Mouse (Mus musculus) spleen, embryonic (tissue): ENCODE results near the gene Rom1.
"Not testable (repeated sequence)": the region's sequence is repeated elsewhere in the genome, so short reads cannot be mapped to it uniquely, and the experiment has no call there.

Experiments
- CTCF ChIA-PET: fragments of 350-600 bp; sonication (Branson Sonifier 250); formaldehyde crosslinking; loops from one replicate; lab custom pipeline; 2022; lab: Charles Lee

The Rom1 gene

DNA sequence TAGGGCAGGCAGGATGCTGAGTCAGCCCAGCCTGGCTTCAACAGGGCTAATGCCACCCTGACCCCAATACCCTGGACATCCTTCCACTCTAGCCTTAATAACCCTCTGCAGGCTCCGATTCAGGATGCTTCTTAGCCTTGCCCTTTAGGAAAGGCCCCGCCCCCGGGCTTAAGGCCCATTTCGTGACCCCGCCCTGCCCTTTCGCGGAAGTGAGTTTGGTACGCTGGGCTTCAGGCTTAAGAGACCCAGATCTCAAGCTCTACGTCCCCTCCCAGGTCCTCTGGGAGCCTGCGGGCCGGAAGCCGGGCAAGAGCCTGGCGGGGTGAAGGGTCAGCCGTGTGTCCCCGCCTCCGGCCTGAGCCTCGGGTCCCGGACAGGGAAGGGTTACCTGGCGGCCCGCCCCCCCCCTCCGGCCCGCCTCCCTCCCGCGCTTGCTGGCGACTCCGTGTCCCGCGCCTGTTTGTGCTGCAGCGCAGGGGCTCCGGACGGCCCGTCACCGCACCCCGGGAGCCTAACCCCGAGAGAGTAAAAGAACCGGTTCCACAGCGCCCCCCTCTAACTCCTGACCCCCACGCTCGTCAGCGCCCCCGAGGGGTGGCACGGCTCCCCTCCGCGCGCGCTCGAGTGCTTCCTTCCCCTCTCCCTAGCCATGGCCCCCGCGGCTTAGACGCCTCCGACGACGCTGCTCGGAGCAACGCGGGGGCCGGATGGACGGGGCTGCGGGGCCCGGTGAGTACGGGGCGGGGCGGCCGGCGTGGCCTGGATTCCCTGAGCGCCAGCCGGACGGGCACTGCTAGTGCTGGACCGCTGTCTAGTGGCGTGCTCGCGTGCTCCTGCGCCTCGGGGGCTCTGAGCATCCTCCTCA lies at the start of gene Rom1, which contains the start of gene Eml3:
Gene Rom1 (minus strand): TSS at position 133 of the 865 bp plus-strand sequence.
Gene Eml3 (plus strand): TSS at position 329 of the 865 bp plus-strand sequence.
- CTCF ChIA-PET, result interaction anchor here (0.8 to 1.0 kb wide), 3 partner anchors 9 to 35 kb away, joined by 3 to 5 read pairs (median 3); partner anchors contain the start of gene B3gat3

GRCm38 (mm10) chr19:8976535-8976934 lies 47.4 kb upstream of the Rom1 start:
- CTCF ChIA-PET, result interaction anchor here (0.7 to 1.6 kb wide), 5 partner anchors 16 to 252 kb away, joined by 3 to 6 read pairs (median 6); no protein-coding TSS in a partner anchor

- CTCF ChIA-PET, result interaction anchor here (0.7 to 1.6 kb wide), 3 partner anchors 134 to 262 kb away, joined by 3 to 5 read pairs (median 3); no protein-coding TSS in a partner anchor
Observed at GRCm38 (mm10) chr19:8975491-8975890, 46.3 kb upstream of the Rom1 start.

- CTCF ChIA-PET, result no interaction called here
Observed at GRCm38 (mm10) chr19:8974638-8975037, 45.5 kb upstream of the Rom1 start.

DNA sequence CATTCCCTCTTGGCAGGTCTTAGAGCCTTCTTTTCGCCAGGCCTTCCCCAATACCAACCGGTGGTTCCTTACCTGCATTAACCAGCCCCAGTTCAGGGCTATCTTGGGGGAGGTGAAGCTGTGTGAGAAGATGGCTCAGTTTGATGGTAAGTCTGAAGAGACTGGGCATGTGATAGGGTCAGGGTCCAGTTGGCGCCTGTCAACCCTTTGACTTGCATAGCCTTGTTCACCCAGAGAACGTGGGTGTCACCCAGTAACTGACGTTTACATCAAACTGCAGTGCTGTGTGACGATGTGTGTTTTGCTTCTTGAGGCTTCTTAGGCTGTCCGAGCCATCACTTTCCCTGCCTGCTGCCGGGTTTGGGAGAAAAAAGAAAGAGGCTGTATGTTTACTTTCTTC lies 43.3 kb upstream of the Rom1 start:
- CTCF ChIA-PET, result not testable (repeated sequence)

- CTCF ChIA-PET, result no interaction called here
Observed at GRCm38 (mm10) chr19:8967893-8968292, 38.7 kb upstream of the Rom1 start.

DNA sequence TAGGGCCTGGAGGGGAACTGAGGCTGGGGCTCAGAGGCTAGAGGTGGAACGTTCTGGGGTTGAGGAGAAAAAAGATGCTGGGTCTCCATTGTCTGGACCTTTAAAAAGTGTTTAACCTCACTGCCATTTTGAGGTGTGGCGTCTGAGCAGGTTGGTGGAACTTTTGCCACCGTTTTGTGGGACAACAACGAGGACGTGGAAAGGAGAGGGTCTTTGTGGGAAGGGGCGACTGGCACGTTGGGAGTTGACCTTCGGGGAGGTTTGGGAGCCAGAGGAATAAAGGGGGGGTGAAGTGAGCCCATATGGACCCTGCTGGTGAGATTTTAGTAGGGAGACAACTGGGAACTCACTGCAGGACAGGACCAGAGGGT lies 38.2 kb upstream of the Rom1 start:
- CTCF ChIA-PET, result interaction anchor here (1.4 kb wide), 1 partner anchor 14 kb away, joined by 6 read pairs; the partner anchor contains the start of gene Tut1

DNA sequence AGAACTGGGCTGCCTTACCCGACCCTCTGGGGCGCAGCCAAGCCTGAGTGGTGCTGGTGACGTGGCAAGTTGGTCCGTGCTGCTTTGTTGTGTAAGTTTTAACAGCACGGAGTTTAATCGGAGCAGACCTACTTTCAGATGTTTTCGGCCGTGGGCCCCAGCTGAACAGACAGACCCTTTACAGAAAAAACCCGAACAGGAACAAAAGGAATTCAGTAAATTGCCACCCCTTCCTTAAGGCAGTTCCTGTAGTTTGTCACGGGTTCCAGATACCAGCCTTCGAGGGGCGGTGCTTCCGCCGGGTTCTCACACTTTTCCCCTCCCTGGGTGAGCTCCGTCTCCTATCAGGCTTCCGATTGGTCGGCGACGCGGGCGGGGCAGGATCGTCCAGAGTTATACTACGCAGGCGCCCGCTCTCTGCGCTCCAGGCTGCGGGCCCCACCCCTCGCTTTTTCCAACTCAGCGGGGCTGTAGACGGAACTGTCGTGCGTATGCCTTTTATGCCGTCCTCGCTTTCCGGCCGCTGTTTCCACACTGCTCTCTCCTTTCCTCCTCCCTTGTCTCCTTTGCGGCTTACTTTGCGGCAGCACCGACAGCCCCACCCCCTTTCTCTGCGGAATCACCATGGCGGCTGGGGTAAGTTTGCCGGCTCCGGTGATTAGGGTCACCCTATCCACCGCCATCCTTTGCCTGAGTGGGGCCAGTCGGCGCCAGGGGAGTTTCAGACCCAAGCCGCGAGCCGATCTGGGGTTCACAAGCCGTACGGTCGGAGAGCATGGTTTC lies 37.6 kb upstream of the Rom1 start, which contains the start of gene Eef1g:
Gene Eef1g (plus strand): TSS at position 452 of the 783 bp plus-strand sequence.
- CTCF ChIA-PET, result interaction anchor here (0.7 to 1.4 kb wide), 2 partner anchors 13 to 238 kb away, joined by 5 to 6 read pairs; partner anchors contain the start of gene Tut1

GRCm38 (mm10) chr19:8966198-8966589 lies 37.0 kb upstream of the Rom1 start:
- CTCF ChIA-PET, result interaction anchor here (0.7 to 1.4 kb wide), 2 partner anchors 13 to 238 kb away, joined by 5 to 6 read pairs; partner anchors contain the start of gene Tut1

- CTCF ChIA-PET, result interaction anchor here (0.7 to 1.4 kb wide), 2 partner anchors 12 to 237 kb away, joined by 5 to 6 read pairs; partner anchors contain the start of gene Tut1
Observed at GRCm38 (mm10) chr19:8965771-8966170, 36.6 kb upstream of the Rom1 start.

DNA sequence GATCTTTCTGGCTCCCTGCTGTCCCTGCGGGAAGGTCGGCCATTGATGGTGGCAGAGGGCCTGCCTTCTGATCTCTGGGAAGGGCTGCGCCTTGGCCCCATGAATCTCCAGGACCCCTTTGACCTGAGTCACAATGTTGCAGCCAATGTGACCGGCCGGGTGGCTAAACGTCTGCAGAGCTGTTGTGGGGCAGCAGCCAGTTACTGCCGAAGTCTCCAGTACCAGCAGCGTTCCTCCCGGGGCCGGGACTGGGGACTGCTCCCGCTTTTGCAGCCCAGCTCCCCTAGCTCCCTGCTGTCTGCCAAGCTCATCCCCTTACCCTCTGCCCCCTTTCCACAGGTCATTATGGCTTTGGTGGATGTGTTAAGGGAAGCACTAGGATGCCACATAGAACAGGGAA lies 35.9 kb upstream of the Rom1 start:
- CTCF ChIA-PET, result interaction anchor here (1.0 kb wide), 1 partner anchor 35 kb away, joined by 3 read pairs; no protein-coding TSS in a partner anchor

DNA sequence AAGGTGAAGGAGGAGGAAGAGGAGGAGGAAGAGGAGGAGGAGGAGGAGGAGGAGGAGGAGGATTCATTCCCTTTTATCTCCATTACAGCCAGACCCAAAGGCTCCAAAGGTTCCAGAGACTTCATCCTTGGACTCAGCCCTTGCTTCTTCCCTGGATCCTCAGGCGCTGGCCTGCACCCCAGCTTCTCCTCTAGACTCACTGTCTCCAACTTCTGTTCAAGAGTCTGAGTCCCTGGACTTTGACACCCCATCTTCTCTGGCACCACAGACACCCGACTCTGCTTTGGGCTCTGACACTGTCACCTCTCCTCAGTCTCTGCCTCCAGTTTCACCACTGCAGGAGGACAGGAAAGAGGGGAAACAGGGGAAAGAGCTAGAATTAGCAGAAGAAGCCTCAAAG lies 33.1 kb upstream of the Rom1 start:
- CTCF ChIA-PET, result interaction anchor here (1.1 kb wide), 1 partner anchor 199 kb away, joined by 3 read pairs; no protein-coding TSS in a partner anchor

GRCm38 (mm10) chr19:8954171-8954570 lies 25.0 kb upstream of the Rom1 start:
- CTCF ChIA-PET, result interaction anchor here (0.5 to 1.2 kb wide), 4 partner anchors 12 to 123 kb away, joined by 4 to 9 read pairs (median 7); partner anchors contain the start of gene Eef1g

- CTCF ChIA-PET, result interaction anchor here (0.5 to 1.2 kb wide), 4 partner anchors 13 to 109 kb away, joined by 3 to 6 read pairs (median 4); partner anchors contain the start of gene Eef1g
Observed at GRCm38 (mm10) chr19:8953135-8954039, 24.2 kb upstream of the Rom1 start, which contains the start of gene Tut1. TSS of gene Tut1 (plus strand) at chr19:8953847.

- CTCF ChIA-PET, result interaction anchor here (1.0 to 1.4 kb wide), 2 partner anchors 10 to 23 kb away, joined by 3 read pairs; partner anchors contain the start of gene Mta2
Observed at GRCm38 (mm10) chr19:8952241-8952640, 23.1 kb upstream of the Rom1 start.

DNA sequence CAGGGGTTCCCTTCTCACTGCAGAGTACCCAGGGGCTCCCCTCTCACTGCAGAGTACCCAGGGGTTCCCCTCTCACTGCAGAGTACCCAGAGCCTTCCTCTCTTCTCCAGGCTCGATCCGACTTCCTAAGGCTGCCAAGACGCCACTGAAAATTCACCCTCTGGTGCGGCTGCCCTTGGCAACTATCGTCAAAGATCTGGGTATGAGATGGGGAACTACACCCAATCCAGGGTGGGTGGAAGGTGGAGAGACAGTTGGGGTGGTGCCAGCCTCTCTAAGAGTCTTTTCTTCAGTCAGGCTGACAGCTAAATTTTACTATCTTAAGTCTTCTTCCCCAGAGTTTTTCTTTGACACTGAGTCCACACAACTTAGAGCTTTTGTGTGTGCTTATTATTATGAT lies 21.0 kb upstream of the Rom1 start:
- CTCF ChIA-PET, result no interaction called here

DNA sequence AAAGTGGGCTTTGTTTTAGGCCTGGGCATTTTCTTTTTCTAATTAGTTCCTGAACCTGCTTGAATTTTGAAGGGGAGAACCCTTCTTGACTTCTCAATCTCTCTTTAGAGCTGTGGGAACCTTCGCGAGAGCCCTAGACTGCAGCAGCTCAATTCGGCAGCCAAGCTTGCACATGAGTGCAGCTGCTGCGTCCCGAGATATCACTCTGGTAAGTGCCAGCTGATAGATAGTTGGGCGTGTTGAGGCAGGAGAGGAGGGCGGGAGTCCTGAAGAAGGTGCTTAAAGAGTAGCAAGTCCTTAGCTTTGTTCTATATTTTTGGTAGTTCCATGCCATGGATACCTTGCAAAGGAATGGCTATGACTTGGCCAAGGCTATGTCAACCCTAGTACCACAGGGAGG lies 17.8 kb upstream of the Rom1 start:
- CTCF ChIA-PET, result no interaction called here

DNA sequence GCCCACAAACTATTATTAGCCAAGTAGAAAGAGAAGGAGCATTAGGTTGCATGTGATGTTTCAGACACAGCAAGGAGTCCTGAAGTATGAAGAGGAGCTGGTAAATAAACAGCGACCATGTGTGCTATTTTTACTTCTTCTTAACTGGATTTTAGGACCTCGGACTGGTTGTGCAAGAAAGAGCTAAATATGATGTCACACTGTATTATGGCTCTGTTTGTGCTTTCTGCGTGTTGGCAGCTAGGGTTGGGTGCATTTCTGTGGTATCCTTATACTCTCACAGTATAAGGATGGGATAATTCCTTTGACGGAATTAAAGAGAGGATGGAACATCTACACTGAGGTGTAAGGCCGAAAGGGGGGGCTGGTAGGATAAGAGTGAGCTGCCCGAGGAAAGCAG lies 16.1 kb upstream of the Rom1 start:
- CTCF ChIA-PET, result interaction anchor here (0.6 to 0.7 kb wide), 3 partner anchors 23 to 217 kb away, joined by 3 to 6 read pairs (median 5); no protein-coding TSS in a partner anchor

- CTCF ChIA-PET, result no interaction called here
Observed at GRCm38 (mm10) chr19:8944750-8945149, 15.6 kb upstream of the Rom1 start.

GRCm38 (mm10) chr19:8944062-8944461 lies 14.9 kb upstream of the Rom1 start:
- CTCF ChIA-PET, result interaction anchor here (0.7 kb wide), 1 partner anchor 26 kb away, joined by 5 read pairs; no protein-coding TSS in a partner anchor
